Mouse (Mus musculus) lung, postnatal 14 days (tissue): ENCODE data around the gene Scgb1b27.
"Not testable (repeated sequence)": the region's sequence is repeated elsewhere in the genome, so short reads cannot be mapped to it uniquely, and the experiment has no call there.

ENCODE experiments used
- DNase-seq: peaks from one replicate; pipeline ENCODE4 v3.0.0; 2021

Scgb1b27 gene

DNA sequence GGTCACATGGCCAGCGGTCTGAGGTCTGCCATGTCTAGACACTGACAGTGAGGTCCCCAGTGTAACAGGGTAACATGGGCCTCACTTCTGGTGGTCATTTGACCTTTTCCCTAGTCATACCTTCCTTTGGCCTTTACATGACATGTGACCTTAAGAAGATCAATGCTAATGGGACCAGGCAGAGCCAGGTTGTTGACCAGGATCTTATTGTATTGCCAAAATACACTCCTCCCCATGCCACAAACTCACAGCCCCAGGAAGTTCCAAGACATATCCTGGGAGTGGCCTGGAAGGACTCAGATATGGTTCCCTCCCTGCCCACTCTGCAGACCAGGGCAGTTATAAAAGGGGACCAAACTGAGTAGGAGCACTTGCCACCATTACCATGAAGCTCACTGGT is at the start of gene Scgb1b27:
Gene Scgb1b27, plus strand, starts transcription at position 301 of the 400 bp plus-strand sequence.
- DNase-seq, result not testable (repeated sequence)

DNA sequence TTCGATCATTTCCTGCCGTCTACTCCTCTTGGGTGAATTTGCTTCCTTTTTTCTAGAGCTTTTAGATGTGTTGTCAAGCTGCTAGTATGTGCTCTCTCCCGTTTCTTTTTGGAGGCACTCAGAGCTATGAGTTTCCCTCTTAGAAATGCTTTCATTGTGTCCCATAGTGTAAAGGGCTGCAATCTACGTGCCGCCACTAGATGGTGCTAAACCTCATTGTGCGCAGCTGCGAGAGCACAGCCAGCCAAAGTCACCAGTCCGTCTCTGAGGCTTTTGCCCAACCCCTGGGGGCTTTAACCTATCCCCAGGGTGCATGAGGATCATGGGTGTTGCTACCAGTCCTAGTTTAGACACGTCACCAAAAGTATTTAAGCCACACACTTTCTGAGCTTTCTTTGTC is 39.0 kb upstream of the Scgb1b27 start:
- peak; percentile 37 for DNase-seq

DNA sequence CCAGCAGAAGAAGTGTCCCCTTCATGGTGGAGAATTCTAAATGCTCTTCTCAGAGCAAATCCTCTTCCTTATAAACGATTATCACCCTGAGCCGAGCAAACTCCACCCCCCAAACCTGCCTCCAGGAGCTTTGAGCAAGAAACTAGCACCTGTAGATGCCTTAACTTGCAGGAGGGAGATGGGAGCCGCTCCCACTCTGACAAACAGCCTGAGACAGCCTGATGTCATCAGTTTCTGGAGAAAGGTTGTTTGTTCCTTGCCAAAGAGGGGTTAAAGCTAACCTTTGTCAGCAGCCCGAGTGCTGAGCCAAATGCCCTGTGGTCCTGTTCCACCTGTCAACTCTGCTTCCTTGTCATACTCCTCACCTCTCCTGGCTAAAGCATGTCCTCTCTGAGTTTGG is 7.4 kb upstream of the Scgb1b27 start, which contains the start of gene Scgb2b27:
Gene Scgb2b27, minus strand, starts transcription at position 101 of the 400 bp plus-strand sequence.
- no peak for DNase-seq

DNA sequence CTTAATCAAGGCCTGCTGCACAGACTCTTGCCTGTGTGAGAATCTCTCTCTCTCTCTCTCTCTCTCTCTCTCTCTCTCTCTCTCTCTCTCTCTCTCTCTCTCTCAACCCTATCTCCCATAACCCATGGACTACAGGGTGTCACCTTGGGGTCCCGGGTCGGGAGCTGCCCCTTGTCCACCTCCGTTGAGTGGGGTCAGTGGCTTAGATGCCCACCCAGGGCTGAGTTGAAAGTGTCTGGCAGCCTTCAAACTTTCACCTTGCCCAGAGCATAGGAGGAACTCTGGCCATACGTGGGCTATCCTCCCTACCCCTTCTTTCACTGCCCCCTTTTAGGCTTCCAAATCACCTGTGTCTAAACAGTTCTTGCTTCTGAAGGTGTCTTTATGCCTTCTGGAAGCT is 4.4 kb downstream of the Scgb1b27 start:
- DNase-seq, result no peak

DNA sequence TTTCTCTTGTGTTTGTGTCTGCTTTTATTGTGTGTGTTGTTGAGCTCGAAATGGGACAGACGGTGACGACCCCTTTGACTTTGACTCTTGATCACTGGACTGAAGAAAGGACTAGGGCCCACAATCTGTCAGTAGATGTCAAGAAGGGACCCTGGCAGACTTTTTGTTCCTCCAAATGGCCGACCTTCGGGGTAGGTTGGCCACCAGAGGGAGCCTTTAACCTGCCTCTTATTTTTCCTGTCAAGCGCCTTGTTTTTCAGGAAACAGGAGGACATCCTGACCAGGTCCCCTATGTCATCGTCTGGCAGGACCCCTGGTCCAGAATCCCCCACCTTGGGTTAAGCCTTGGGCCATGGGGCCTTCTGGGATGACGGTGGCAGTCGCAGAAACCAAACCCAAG is 5.9 kb downstream of the Scgb1b27 start:
- not testable (repeated sequence) for DNase-seq

DNA sequence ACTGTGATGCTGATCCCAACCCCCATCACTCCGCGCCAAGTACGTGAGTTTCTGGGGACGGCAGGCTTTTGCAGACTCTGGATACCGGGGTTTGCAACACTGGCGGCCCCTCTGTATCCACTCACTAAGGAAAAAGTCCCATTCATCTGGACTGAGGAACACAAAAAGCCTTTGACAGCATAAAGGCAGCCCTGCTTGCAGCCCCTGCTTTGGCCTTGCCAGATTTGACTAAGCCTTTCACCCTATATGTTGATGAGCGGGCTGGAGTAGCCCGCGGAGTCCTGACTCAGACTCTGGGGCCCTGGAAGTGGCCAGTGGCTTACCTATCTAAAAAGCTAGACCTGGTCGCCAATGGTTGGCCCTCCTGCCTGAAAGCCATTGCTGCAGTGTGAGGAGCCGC is 8.7 kb downstream of the Scgb1b27 start:
- DNase-seq, result no peak

DNA sequence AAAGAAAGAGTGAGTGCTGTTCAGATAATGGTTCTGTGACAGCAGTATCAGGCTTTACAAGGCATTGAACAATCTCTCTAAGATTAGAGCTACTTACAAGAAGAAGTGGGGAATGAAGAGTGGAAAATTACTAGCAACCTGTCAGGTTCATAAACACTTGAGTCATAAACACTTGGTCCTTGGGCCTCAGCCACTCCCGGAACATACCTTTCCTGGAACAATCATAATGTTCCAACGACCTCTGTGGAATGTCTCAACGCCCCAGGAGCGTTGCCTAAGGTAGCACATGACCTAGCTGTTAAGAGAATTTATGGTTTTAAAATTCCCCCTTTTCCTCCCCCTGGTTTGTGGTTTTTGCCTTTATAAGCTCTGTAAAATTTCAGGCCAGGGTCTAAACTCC is 13.3 kb downstream of the Scgb1b27 start:
- not testable (repeated sequence) for DNase-seq

DNA sequence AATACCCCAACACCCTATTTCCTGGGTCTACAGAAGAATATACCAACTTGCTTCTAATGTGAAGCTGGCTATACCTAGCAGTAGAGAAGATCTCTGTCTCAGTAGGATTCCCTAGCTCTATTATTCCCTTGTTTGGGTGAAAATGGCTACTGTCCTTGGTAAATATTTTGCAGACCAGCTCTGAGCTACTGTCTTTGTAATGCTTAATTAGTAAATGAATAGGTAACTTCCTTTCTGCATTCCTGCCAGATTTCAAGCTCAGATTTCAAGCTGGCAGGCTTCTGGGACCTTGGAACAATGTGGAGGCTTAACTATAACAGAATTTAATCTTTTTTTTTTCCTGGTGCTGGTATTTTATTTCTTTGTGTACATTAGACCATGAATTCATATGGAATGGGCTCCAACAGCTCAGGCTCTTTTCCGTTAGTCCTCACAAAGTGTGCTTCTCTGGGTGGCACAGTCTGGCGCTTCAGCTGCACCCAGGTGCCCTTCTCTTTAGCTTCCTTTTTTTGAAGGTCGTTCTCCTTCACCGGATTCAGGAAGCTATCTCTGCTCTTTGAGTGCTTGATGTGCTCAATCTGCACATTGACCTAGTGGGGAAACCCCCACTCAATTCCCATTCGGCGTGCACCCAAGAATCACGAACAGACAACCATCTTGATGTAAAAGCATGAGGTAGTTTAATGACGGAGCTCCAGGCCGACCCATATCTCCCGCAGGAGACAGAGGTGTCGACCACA is 15.0 kb downstream of the Scgb1b27 start:
- DNase-seq, result not testable (repeated sequence)

DNA sequence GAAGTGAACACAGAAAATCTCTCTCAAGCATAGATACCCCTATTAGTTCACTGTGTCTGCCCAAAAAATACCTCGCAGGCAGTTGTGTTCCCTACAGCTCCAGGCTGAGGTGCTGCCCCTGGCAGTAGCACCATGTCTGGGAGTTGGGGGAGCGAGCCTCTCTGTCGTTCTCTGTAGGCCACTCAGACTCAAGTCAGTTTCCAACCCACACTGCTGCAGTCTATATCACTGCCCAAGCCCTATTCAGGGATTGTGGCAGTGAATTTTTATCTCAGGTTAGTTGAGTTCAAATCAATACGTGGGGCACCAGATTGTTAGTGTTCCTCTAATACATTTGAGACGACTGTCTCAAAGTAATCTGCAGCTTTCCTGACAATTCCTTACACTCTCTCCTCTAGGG is 46.8 kb downstream of the Scgb1b27 start:
- DNase-seq, result not testable (repeated sequence)
